Mouse (Mus musculus): ENCODE results near the gene Ifitm2. TPM values are rescaled to one million over a fixed set of nuclear protein-coding genes. Genes with fewer than 3 reads are reported as not detected.

Ifitm2 gene
- total and polyA plus RNA-seq, 3 experiments = 213 to 317 TPM; not detected in 1

DNA sequence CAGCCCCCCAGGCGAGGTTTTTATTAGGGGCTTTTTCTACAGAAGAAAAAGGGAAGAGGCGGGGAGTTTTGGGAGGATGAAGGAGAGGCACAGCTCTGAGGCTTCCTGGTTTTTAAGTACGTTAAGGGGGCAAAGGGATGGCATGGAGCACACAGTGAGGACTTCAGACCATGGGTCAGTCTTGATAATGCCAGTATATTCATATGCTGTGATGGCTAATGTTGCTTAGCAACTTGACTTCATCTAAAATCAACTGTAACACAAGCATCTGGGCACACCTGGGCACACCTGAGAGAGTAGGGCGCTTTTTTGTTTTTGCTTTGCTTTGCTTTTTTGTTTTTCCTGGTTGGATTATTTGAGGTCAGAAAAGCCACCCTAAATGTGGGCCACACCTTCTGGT is 11.1 kb upstream of the Ifitm2 start, which contains the start of gene Ifitm1:
Gene Ifitm1 (plus strand): TSS at position 301 of the 400 bp plus-strand sequence.
- Histone ChIP-seq H3K4me1 (ENCODE audit: control insufficient read depth in 1 of 2, insufficient read depth in 2 of 2, low read length in 2 of 2) (no peaks in the 10 kb centered on the region), H3K4me3 (ENCODE audit: control insufficient read depth in 1 of 2, insufficient read depth in 1 of 2, low read depth in 2 of 2, low read length in 2 of 2) (no peak within 1 kb of the TSS), H3K27me3 (ENCODE audit: control insufficient read depth in 1 of 2, insufficient read depth in 2 of 2, low read length in 2 of 2) (peaks cover 6 to 7% of the 10 kb centered on the region in 2 experiments), H3K36me3 (ENCODE audit: control insufficient read depth in 1 of 2, insufficient read depth in 2 of 2, low read length in 2 of 2) (no peaks in the 10 kb centered on the region), H3K9ac (ENCODE audit: control insufficient read depth, low read depth, low read length, poor library complexity, severe bottlenecking) (no peak within 1 kb of the TSS), H3K9me3 (replicated peaks; ENCODE audit: insufficient read depth, low read length) (no peaks in the 10 kb centered on the region), H3K79me2 (ENCODE audit: control insufficient read depth, insufficient read depth, low read length, poor library complexity) (no peaks in the 10 kb centered on the region), H3K27ac (ENCODE audit: control insufficient read depth, low read depth, low read length) (no peak within 1 kb of the TSS)
- DNase-seq (ENCODE audit: low read depth, low spot score) = no peak
- no peak for TF ChIP-seq HCFC1 (IDR thresholded peaks at IDR 0.05; ENCODE audit: low read depth, low read length)
- no peak for TF ChIP-seq KAT2A (conservative IDR thresholded peaks at IDR 0.05; ENCODE audit: low read depth, low read length)
- no peak for TF ChIP-seq MEF2A (IDR thresholded peaks at IDR 0.05; ENCODE audit: extremely low read depth, insufficient replicate concordance, low read depth, low read length, poor library complexity, severe bottlenecking)
- TF ChIP-seq EP300 (IDR thresholded peaks at IDR 0.05; ENCODE audit: low read depth in 1 of 2, low read length in 2 of 2) = no peak
- no peak for TF ChIP-seq BHLHE40 (IDR thresholded peaks at IDR 0.05; ENCODE audit: borderline replicate concordance, low read depth, low read length)
- TF ChIP-seq NRF1 (IDR thresholded peaks at IDR 0.05; ENCODE audit: insufficient read depth, low read depth, low read length, poor library complexity, severe bottlenecking) = no peak
- TF ChIP-seq ELF1 (IDR thresholded peaks at IDR 0.05; ENCODE audit: low read depth, low read length) = no peak

DNA sequence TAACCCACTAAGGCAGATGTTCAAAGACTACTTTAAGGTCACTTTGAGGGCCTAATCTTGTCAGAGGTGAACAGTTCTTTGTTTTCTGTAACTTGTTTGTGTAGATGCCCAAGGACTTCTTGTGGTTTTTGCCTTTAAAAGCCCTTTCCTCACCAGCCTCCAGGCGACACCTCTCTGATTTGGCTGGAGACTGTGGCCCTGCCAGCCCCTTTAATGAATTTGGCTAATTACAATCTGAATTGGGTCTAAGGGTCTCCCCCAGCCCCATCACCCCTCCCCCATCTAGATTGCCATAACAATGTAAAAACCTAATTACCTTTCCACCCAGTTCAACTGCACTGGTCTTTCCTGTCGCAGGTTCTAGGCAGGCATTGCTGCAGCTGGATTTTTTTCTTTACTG is 6.9 kb upstream of the Ifitm2 start:
- no peak for DNase-seq (ENCODE audit: low read depth, low spot score)
- H3K27ac ChIP-seq (ENCODE audit: control insufficient read depth, low read depth, low read length) = no peak overlapping the region
- no peaks in the 10 kb centered on the region for H3K36me3 ChIP-seq (ENCODE audit: control insufficient read depth in 1 of 2, insufficient read depth in 2 of 2, low read length in 2 of 2)
- no peak for TF ChIP-seq MYB (IDR thresholded peaks at IDR 0.05; ENCODE audit: low read depth, low read length)
- no peak for TF ChIP-seq RAD21 (IDR thresholded peaks at IDR 0.05; ENCODE audit: low read depth, low read length)
- TF ChIP-seq BHLHE40 (IDR thresholded peaks at IDR 0.05; ENCODE audit: borderline replicate concordance, low read depth, low read length) = no peak
- no peak for TF ChIP-seq TAL1 (IDR thresholded peaks at IDR 0.05; ENCODE audit: low read length)
- no peaks in the 10 kb centered on the region for H3K9me3 ChIP-seq (replicated peaks; ENCODE audit: insufficient read depth, low read length)
- no peaks in the 10 kb centered on the region for H3K79me2 ChIP-seq (ENCODE audit: control insufficient read depth, insufficient read depth, low read length, poor library complexity)
- peaks cover 6 to 7% of the 10 kb centered on the region in 2 experiments for H3K27me3 ChIP-seq (ENCODE audit: control insufficient read depth in 1 of 2, insufficient read depth in 2 of 2, low read length in 2 of 2)
- no peak overlapping the region for H3K4me3 ChIP-seq (ENCODE audit: control insufficient read depth in 1 of 2, insufficient read depth in 1 of 2, low read depth in 2 of 2, low read length in 2 of 2)
- H3K9ac ChIP-seq (ENCODE audit: control insufficient read depth, low read depth, low read length, poor library complexity, severe bottlenecking) = no peak overlapping the region
- H3K4me1 ChIP-seq (ENCODE audit: control insufficient read depth in 1 of 2, insufficient read depth in 2 of 2, low read length in 2 of 2) = no peaks in the 10 kb centered on the region

DNA sequence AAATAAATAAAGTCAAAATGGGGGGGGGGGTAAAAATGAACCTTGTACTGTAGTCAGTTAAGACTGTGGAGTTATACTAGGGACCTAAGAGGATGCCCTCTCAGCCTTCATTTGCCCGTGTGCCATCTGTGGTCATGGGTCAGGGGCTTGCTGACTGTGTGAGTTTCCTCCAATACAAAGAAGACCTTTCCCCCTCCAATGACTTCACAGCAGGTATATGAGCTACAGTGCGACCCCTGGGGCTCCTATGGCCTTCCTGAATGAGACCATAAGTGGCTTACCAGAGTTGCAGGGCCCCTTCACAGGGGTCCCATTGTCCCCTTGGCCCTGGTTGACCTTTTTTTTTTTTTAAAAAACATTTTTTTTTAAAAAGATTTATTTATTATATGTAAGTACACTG is 5.6 kb upstream of the Ifitm2 start:
- Histone ChIP-seq H3K27me3 (ENCODE audit: control insufficient read depth in 1 of 2, insufficient read depth in 2 of 2, low read length in 2 of 2) (peaks cover 4 to 7% of the 10 kb centered on the region in 2 experiments), H3K9me3 (replicated peaks; ENCODE audit: insufficient read depth, low read length) (no peaks in the 10 kb centered on the region), H3K36me3 (ENCODE audit: control insufficient read depth in 1 of 2, insufficient read depth in 2 of 2, low read length in 2 of 2) (no peaks in the 10 kb centered on the region), H3K27ac (ENCODE audit: control insufficient read depth, low read depth, low read length) (no peak overlapping the region), H3K9ac (ENCODE audit: control insufficient read depth, low read depth, low read length, poor library complexity, severe bottlenecking) (no peak overlapping the region), H3K4me3 (ENCODE audit: control insufficient read depth in 1 of 2, insufficient read depth in 1 of 2, low read depth in 2 of 2, low read length in 2 of 2) (no peak overlapping the region), H3K4me1 (ENCODE audit: control insufficient read depth in 1 of 2, insufficient read depth in 2 of 2, low read length in 2 of 2) (peaks cover 0 to 3% of the 10 kb centered on the region in 2 experiments; a peak in 1 of 4 replicates), H3K79me2 (ENCODE audit: control insufficient read depth, insufficient read depth, low read length, poor library complexity) (no peaks in the 10 kb centered on the region)
- TF ChIP-seq SMC3 (IDR thresholded peaks at IDR 0.05; ENCODE audit: low read depth, low read length) = no peak
- TF ChIP-seq MAX (IDR thresholded peaks at IDR 0.05; ENCODE audit: low read length) = no peak
- TF ChIP-seq MAZ (IDR thresholded peaks at IDR 0.05; ENCODE audit: low read depth, low read length) = no peak
- TF ChIP-seq ZC3H11A (IDR thresholded peaks at IDR 0.05; ENCODE audit: low read depth, low read length) = no peak
- DNase-seq (ENCODE audit: low read depth, low spot score) = no peak
